Mouse (Mus musculus) E14TG2a.4 (cell line): ENCODE results near the gene Pacrg.

ENCODE experiments used
- H3K27me3 ChIP-seq: 2 replicates; pipeline ENCODE4 v1.6.1; 2014; ENCODE audit warnings: low read length, control low read depth; ENCODE audit not compliant: insufficient read depth
- H3K36me3 ChIP-seq: 2 replicates; pipeline ENCODE4 v1.6.1; 2014; ENCODE audit warnings: low read length, control low read depth; ENCODE audit not compliant: insufficient read depth
- H3K4me1 ChIP-seq: replicated peaks from 2 replicates; pipeline ENCODE4 v1.6.1; 2014; ENCODE audit warnings: low read depth, low read length, control low read depth
- H3K4me3 ChIP-seq: replicated peaks from 2 replicates; pipeline ENCODE4 v1.5.1; 2014; ENCODE audit warnings: mild to moderate bottlenecking, low read length
- H3K9me3 ChIP-seq: 2 replicates; pipeline ENCODE4 v1.6.1; 2014; ENCODE audit warnings: low read length, control low read depth
- CTCF ChIP-seq: conservative IDR thresholded peaks from 2 replicates; pipeline ENCODE4 v1.5.1; 2014; ENCODE audit warnings: low read length
- NANOG ChIP-seq: IDR thresholded peaks from 2 replicates; pipeline ENCODE4 v1.6.1; 2014; ENCODE audit warnings: borderline replicate concordance, low read length, mixed read lengths
- POU5F1 ChIP-seq: IDR thresholded peaks from 2 replicates; pipeline ENCODE4 v1.6.1; 2014; ENCODE audit warnings: low read length, borderline replicate concordance

Pacrg gene

GRCm38 (mm10) chr17:10359466-10359865 is 480.6 kb downstream of the Pacrg start:
- no peaks in the 10 kb centered on the region for H3K9me3 ChIP-seq
- peaks cover 89% of the 10 kb centered on the region for H3K4me1 ChIP-seq
- H3K36me3 ChIP-seq = no peaks in the 10 kb centered on the region
- no peaks in the 10 kb centered on the region for H3K27me3 ChIP-seq
- no peak for TF ChIP-seq NANOG
- TF ChIP-seq POU5F1 = no peak
- no peak for TF ChIP-seq CTCF
- no peak overlapping the region; the same call in 1 of the 2 replicates for H3K4me3 ChIP-seq

GRCm38 (mm10) chr17:10357348-10357747 is 482.8 kb downstream of the Pacrg start:
- TF ChIP-seq CTCF = no peak
- no peak for TF ChIP-seq POU5F1
- no peak for TF ChIP-seq NANOG
- Histone ChIP-seq H3K27me3 (no peaks in the 10 kb centered on the region), H3K4me1 (peaks cover 84% of the 10 kb centered on the region), H3K4me3 (peak overlapping the region; percentile 48; the same call in 1 of the 2 replicates), H3K36me3 (no peaks in the 10 kb centered on the region), H3K9me3 (no peaks in the 10 kb centered on the region)

GRCm38 (mm10) chr17:10356294-10356693 is 483.8 kb downstream of the Pacrg start:
- Histone ChIP-seq H3K27me3 (no peaks in the 10 kb centered on the region), H3K9me3 (no peaks in the 10 kb centered on the region), H3K36me3 (no peaks in the 10 kb centered on the region), H3K4me3 (peak overlapping the region; percentile 48), H3K4me1 (peaks cover 81% of the 10 kb centered on the region)
- no peak for TF ChIP-seq POU5F1
- no peak for TF ChIP-seq CTCF
- no peak for TF ChIP-seq NANOG

GRCm38 (mm10) chr17:10355746-10356145 is 484.4 kb downstream of the Pacrg start:
- Histone ChIP-seq H3K36me3 (no peaks in the 10 kb centered on the region), H3K4me1 (peaks cover 77% of the 10 kb centered on the region), H3K4me3 (peak overlapping the region; percentile 48), H3K27me3 (no peaks in the 10 kb centered on the region), H3K9me3 (no peaks in the 10 kb centered on the region)
- TF ChIP-seq CTCF (no peak), POU5F1 (no peak), NANOG (no peak)
